Mouse (Mus musculus) naive thymus-derived CD4-positive, alpha-beta T cell, adult 2 months (primary cell): ENCODE results near the gene Nup160.

ENCODE experiments used
- DNase-seq: peaks from one replicate; pipeline ENCODE4 v3.0.0-alpha.2; 2011; ENCODE audit warnings: low read depth

The Nup160 gene

GRCm38 (mm10) chr2:90661426-90661825 is 15.6 kb upstream of the Nup160 start:
- DNase-seq, result no peak

GRCm38 (mm10) chr2:90666591-90667387 is 10.2 kb upstream of the Nup160 start:
- no peak for DNase-seq

- peak; percentile 75 for DNase-seq
These were observed 9.4 kb upstream of the Nup160 start for GRCm38 (mm10) chr2:90667388-90668265.

GRCm38 (mm10) chr2:90670343-90670742 is 6.7 kb upstream of the Nup160 start:
- no peak for DNase-seq

- DNase-seq, result no peak
These were observed 3.7 kb upstream of the Nup160 start for GRCm38 (mm10) chr2:90673339-90673738.

GRCm38 (mm10) chr2:90674555-90674954 is 2.5 kb upstream of the Nup160 start:
- DNase-seq, result peak; percentile 30

- no peak for DNase-seq
These were observed 1.5 kb upstream of the Nup160 start for GRCm38 (mm10) chr2:90675488-90675887.

GRCm38 (mm10) chr2:90678256-90679060 is 1.4 kb downstream of the Nup160 start:
- DNase-seq, result peak; percentile 47

- peak; percentile 92 for DNase-seq
These were observed 2.2 kb downstream of the Nup160 start for GRCm38 (mm10) chr2:90679061-90679810.

GRCm38 (mm10) chr2:90700943-90701342 is 23.9 kb downstream of the Nup160 start:
- DNase-seq, result no peak

- DNase-seq, result no peak
These were observed 31.5 kb downstream of the Nup160 start for GRCm38 (mm10) chr2:90708548-90708947.

- no peak for DNase-seq
These were observed 38.6 kb downstream of the Nup160 start for GRCm38 (mm10) chr2:90715555-90716092.

- DNase-seq, result no peak
These were observed 40.4 kb downstream of the Nup160 start for GRCm38 (mm10) chr2:90717366-90717765.

GRCm38 (mm10) chr2:90717948-90718347 is 40.9 kb downstream of the Nup160 start:
- no peak for DNase-seq

- no peak for DNase-seq
These were observed 49.8 kb downstream of the Nup160 start for GRCm38 (mm10) chr2:90726818-90727217.

GRCm38 (mm10) chr2:90735326-90735725 is 58.3 kb downstream of the Nup160 start:
- DNase-seq, result no peak

- no peak for DNase-seq
These were observed 61.8 kb downstream of the Nup160 start for GRCm38 (mm10) chr2:90738801-90739200.

- no peak for DNase-seq
These were observed 62.3 kb downstream of the Nup160 start for GRCm38 (mm10) chr2:90739327-90739726.

- DNase-seq, result no peak
These were observed 62.9 kb downstream of the Nup160 start for GRCm38 (mm10) chr2:90739921-90740320.

GRCm38 (mm10) chr2:90744285-90745052 is 67.5 kb downstream of the Nup160 start:
- DNase-seq, result no peak
